9 mouse cellular contexts compared by ENCODE assay signal in genomic region chr6:8693926-8694635, GRCm38 (mm10).
A peak's percentile ranks its signal among the peaks of the same experiment; 100 is the strongest.
DNase-seq lines count a peak whose midpoint lies in the region; ATAC-seq lines count a peak whose summit lies in the region.
"Had no signal": no experiment of that assay in that cellular context is flagged by ENCODE, and none has a peak within 500 bp of the region (broad histone marks: within the 10 kb centered on the region; RNA-seq: fewer than 3 reads in every experiment).

No protein-coding gene starts in this region.

- H3K4me2 ChIP-seq in lung, embryonic 15.5 days: no peak overlapping the region
- no peak overlapping the region for H3K4me2 ChIP-seq in forebrain, embryonic 11.5 days (ENCODE audit: low read depth, low read length, severe bottlenecking)
- no peak overlapping the region for H3K4me2 ChIP-seq in intestine, embryonic 14.5 days (ENCODE audit: low read length)

- ATAC-seq in lung, embryonic 15.5 days (ENCODE audit: borderline replicate concordance, extremely low read depth, low FRiP score, low TSS enrichment): 0 out of 2 replicates have a peak, but pooled peaks have one; percentile 27
- ATAC-seq in forebrain, embryonic 11.5 days (replicated peaks; ENCODE audit: low FRiP score): peak; percentile 95
- peak; percentile 40; the same call in 1 of the 2 replicates for ATAC-seq in intestine, embryonic 14.5 days (replicated peaks; ENCODE audit: low FRiP score, low TSS enrichment, low read depth)

- DNase-seq in lung, postnatal 4 days: no peak
- peak; percentile 89 for DNase-seq in forebrain, embryonic 11.5 days (ENCODE audit: low spot score)
- peak; percentile 64 for DNase-seq in intestine, embryonic 14.5 days (ENCODE audit: low spot score)
- peak; percentile 50 for DNase-seq in retina, postnatal 1 day
- DNase-seq in gastrocnemius, adult 18-20 months (ENCODE audit: low spot score): no peak
- DNase-seq in adrenal gland, adult 2 months: no peak
- no peak for DNase-seq in T-cell, adult 2 months (ENCODE audit: low spot score)

- no peaks in the 10 kb centered on the region for H3K9me3 ChIP-seq in lung, embryonic 15.5 days
- no peaks in the 10 kb centered on the region for H3K9me3 ChIP-seq in forebrain, embryonic 11.5 days (ENCODE audit: control insufficient read depth, low read length)
- H3K9me3 ChIP-seq in intestine, embryonic 14.5 days (ENCODE audit: control insufficient read depth, low read length): no peaks in the 10 kb centered on the region

- H3K27me3 ChIP-seq in lung, embryonic 15.5 days: no peaks in the 10 kb centered on the region
- H3K27me3 ChIP-seq in forebrain, embryonic 11.5 days (ENCODE audit: control insufficient read depth, insufficient read depth, low read length): no peaks in the 10 kb centered on the region
- H3K27me3 ChIP-seq in intestine, embryonic 14.5 days (replicated peaks; ENCODE audit: control insufficient read depth, insufficient read depth, low read length): no peaks in the 10 kb centered on the region

- 41% methylated on average over 10 of the region's 10 CpGs for WGBS in lung, embryonic 15.5 days
- 6% methylated on average over 10 of the region's 10 CpGs for WGBS in forebrain, embryonic 11.5 days
- WGBS in intestine, embryonic 14.5 days: 15% methylated on average over 10 of the region's 10 CpGs

- peak overlapping the region; percentile 15 for H3K27ac ChIP-seq in lung, embryonic 15.5 days
- H3K27ac ChIP-seq in forebrain, embryonic 11.5 days (ENCODE audit: low read depth, low read length): peak overlapping the region; percentile 91
- H3K27ac ChIP-seq in intestine, embryonic 14.5 days (ENCODE audit: low read depth): peak overlapping the region; percentile 94
- H3K27ac ChIP-seq: liver, embryonic 14.5 days had no signal

- peaks cover 12% of the 10 kb centered on the region for H3K4me1 ChIP-seq in lung, embryonic 15.5 days
- peaks cover 13% of the 10 kb centered on the region for H3K4me1 ChIP-seq in forebrain, embryonic 11.5 days (replicated peaks; ENCODE audit: control insufficient read depth, insufficient read depth, low read length)
- H3K4me1 ChIP-seq in intestine, embryonic 14.5 days (replicated peaks; ENCODE audit: control insufficient read depth, insufficient read depth, low read length): peaks cover 18% of the 10 kb centered on the region

- H3K36me3 ChIP-seq in lung, embryonic 15.5 days: no peaks in the 10 kb centered on the region
- no peaks in the 10 kb centered on the region for H3K36me3 ChIP-seq in forebrain, embryonic 11.5 days (ENCODE audit: control insufficient read depth, insufficient read depth, low read length)
- H3K36me3 ChIP-seq in intestine, embryonic 14.5 days (ENCODE audit: control insufficient read depth, insufficient read depth, low read length): no peaks in the 10 kb centered on the region

- H3K9ac ChIP-seq in lung, embryonic 15.5 days: no peak overlapping the region
- H3K9ac ChIP-seq in forebrain, embryonic 11.5 days (ENCODE audit: low read length): peak overlapping the region; percentile 35; the same call in 1 of the 2 replicates
- no peak overlapping the region for H3K9ac ChIP-seq in intestine, embryonic 14.5 days (ENCODE audit: low read length)
- H3K9ac ChIP-seq: liver, embryonic 14.5 days had no signal

- H3K4me3 ChIP-seq in lung, embryonic 15.5 days: no peak overlapping the region
- no peak overlapping the region for H3K4me3 ChIP-seq in forebrain, embryonic 11.5 days (ENCODE audit: low read depth, low read length)
- H3K4me3 ChIP-seq in intestine, embryonic 14.5 days (ENCODE audit: low read depth, low read length): no peak overlapping the region

Comparison
In these comparisons a context has a peak if more than half of its experiments do, and no peak if none do; other contexts are left out.
1. ATAC-seq: peak in every context shown above with its lines; median percentile 95 in forebrain, embryonic 11.5 days; 40 in intestine, embryonic 14.5 days; 27 in lung, embryonic 15.5 days.
2. H3K27ac ChIP-seq: peak in every context shown above with its lines; median percentile 94 in intestine, embryonic 14.5 days; 91 in forebrain, embryonic 11.5 days; 15 in lung, embryonic 15.5 days.
3. DNase-seq: peak in forebrain, embryonic 11.5 days (single experiment), intestine, embryonic 14.5 days (single experiment) and retina, postnatal 1 day (single experiment); none in lung, postnatal 4 days (0 of 2), gastrocnemius, adult 18-20 months (single experiment), adrenal gland, adult 2 months (single experiment) and T-cell, adult 2 months (single experiment).